Mouse (Mus musculus) hindbrain, embryonic 15.5 days (tissue): Measurements from ENCODE around the gene Hsdl2. TPM values are rescaled to one million over a fixed set of nuclear protein-coding genes. Genes with fewer than 3 reads are reported as not detected.

ENCODE experiments used
- ATAC-seq: fragments of 200-750 bp; cut with Nextera tagmentation; 2 replicates; pipeline ENCODE4 v1.8.0; 2017; ENCODE audit warnings: low read depth, moderate number of reproducible peaks, moderate TSS enrichment; ENCODE audit not compliant: low FRiP score
- H3K27ac ChIP-seq: fragments of 300-500 bp; sonication (generic); replicated peaks from 2 replicates; pipeline ENCODE4 v1.5.1; 2015; ENCODE audit warnings: mild to moderate bottlenecking, inconsistent platforms
- H3K27me3 ChIP-seq: fragments of 300-500 bp; sonication (generic); 2 replicates; pipeline ENCODE4 v1.6.1; 2015; ENCODE audit warnings: control low read depth, inconsistent platforms
- H3K36me3 ChIP-seq: fragments of 300-500 bp; sonication (generic); 2 replicates; pipeline ENCODE4 v1.6.1; 2015; ENCODE audit warnings: control low read depth, inconsistent platforms
- H3K4me1 ChIP-seq: fragments of 300-500 bp; sonication (generic); replicated peaks from 2 replicates; pipeline ENCODE4 v1.6.1; 2015; ENCODE audit warnings: control low read depth, inconsistent platforms
- H3K4me2 ChIP-seq: fragments of 300-500 bp; sonication (generic); 2 replicates; pipeline ENCODE4 v1.6.1; 2015; ENCODE audit warnings: moderate library complexity, mild to moderate bottlenecking, inconsistent platforms
- H3K4me3 ChIP-seq: fragments of 300-500 bp; sonication (generic); 2 replicates; pipeline ENCODE4 v1.5.1; 2015; ENCODE audit warnings: mild to moderate bottlenecking, inconsistent platforms
- H3K9ac ChIP-seq: fragments of 300-500 bp; sonication (generic); 2 replicates; pipeline ENCODE4 v1.6.1; 2015; ENCODE audit warnings: inconsistent platforms
- H3K9me3 ChIP-seq: fragments of 300-500 bp; sonication (generic); 2 replicates; pipeline ENCODE4 v1.6.1; 2016; ENCODE audit warnings: control low read depth, inconsistent platforms
- WGBS: fragments of 180-500 bp; shearing (Covaris S2); methylation state at CpG from one replicate; pipeline ENCODE4 v1.1.7; 2015; 5-methylcytosine and 5-hydroxymethylcytosine counted together
- polyA plus RNA-seq: library from polyadenylated mRNA; unstranded; fragments of >200 nt; fragmentation: Nextera tagmentation; extraction: Ambion mirVana; gene quantifications from 2 replicates; pipeline ENCODE4 v1.2.1, GENCODE M21; 2015

The Hsdl2 gene
- polyA plus RNA-seq, 1 experiment from 2014 or later, result 36.7 TPM

GRCm38 (mm10) chr4:59630122-59630521 lies 48.8 kb downstream of the Hsdl2 start:
- Histone ChIP-seq H3K4me1 (peaks cover 40% of the 10 kb centered on the region), H3K36me3 (no peaks in the 10 kb centered on the region), H3K4me2 (no peak overlapping the region), H3K9me3 (no peaks in the 10 kb centered on the region), H3K27ac (peak overlapping the region; percentile 32; the same call in 1 of the 2 replicates), H3K4me3 (no peak overlapping the region), H3K9ac (no peak overlapping the region), H3K27me3 (no peaks in the 10 kb centered on the region)
- WGBS, result 45% methylated on average over 9 of the region's 9 CpGs
- ATAC-seq, result no peak

GRCm38 (mm10) chr4:59634532-59634931 lies 53.2 kb downstream of the Hsdl2 start:
- no peaks in the 10 kb centered on the region for H3K27me3 ChIP-seq
- H3K9ac ChIP-seq, result no peak overlapping the region
- no peak overlapping the region for H3K27ac ChIP-seq
- ATAC-seq, result no peak
- no peak overlapping the region for H3K4me2 ChIP-seq
- H3K4me1 ChIP-seq, result peaks cover 26% of the 10 kb centered on the region
- H3K4me3 ChIP-seq, result no peak overlapping the region
- H3K9me3 ChIP-seq, result no peaks in the 10 kb centered on the region
- no peaks in the 10 kb centered on the region for H3K36me3 ChIP-seq
- WGBS, result 55% methylated on average over 1 of the region's 1 CpGs

GRCm38 (mm10) chr4:59639163-59639562 lies 57.8 kb downstream of the Hsdl2 start:
- no peaks in the 10 kb centered on the region for H3K27me3 ChIP-seq
- no peak overlapping the region for H3K4me3 ChIP-seq
- no peak overlapping the region for H3K9ac ChIP-seq
- no peak overlapping the region for H3K27ac ChIP-seq
- no peaks in the 10 kb centered on the region for H3K36me3 ChIP-seq
- peaks cover 18% of the 10 kb centered on the region for H3K4me1 ChIP-seq
- no peaks in the 10 kb centered on the region for H3K9me3 ChIP-seq
- H3K4me2 ChIP-seq, result no peak overlapping the region
- no peak for ATAC-seq

GRCm38 (mm10) chr4:59640720-59641119 lies 59.4 kb downstream of the Hsdl2 start:
- no peaks in the 10 kb centered on the region for H3K27me3 ChIP-seq
- WGBS, result 91% methylated on average over 2 of the region's 2 CpGs
- no peaks in the 10 kb centered on the region for H3K9me3 ChIP-seq
- H3K4me3 ChIP-seq, result no peak overlapping the region
- H3K9ac ChIP-seq, result no peak overlapping the region
- ATAC-seq, result no peak
- no peaks in the 10 kb centered on the region for H3K36me3 ChIP-seq
- peaks cover 13% of the 10 kb centered on the region for H3K4me1 ChIP-seq
- H3K4me2 ChIP-seq, result no peak overlapping the region
- H3K27ac ChIP-seq, result no peak overlapping the region

- Histone ChIP-seq H3K9me3 (no peaks in the 10 kb centered on the region), H3K27ac (no peak overlapping the region), H3K4me3 (no peak overlapping the region), H3K36me3 (no peaks in the 10 kb centered on the region), H3K27me3 (no peaks in the 10 kb centered on the region), H3K4me2 (no peak overlapping the region), H3K4me1 (peaks cover 11% of the 10 kb centered on the region; the same call in 1 of the 2 replicates), H3K9ac (no peak overlapping the region)
- 86% methylated on average over 3 of the region's 3 CpGs for WGBS
- no peak for ATAC-seq
Measured at GRCm38 (mm10) chr4:59642039-59642438, 60.7 kb downstream of the Hsdl2 start.

DNA sequence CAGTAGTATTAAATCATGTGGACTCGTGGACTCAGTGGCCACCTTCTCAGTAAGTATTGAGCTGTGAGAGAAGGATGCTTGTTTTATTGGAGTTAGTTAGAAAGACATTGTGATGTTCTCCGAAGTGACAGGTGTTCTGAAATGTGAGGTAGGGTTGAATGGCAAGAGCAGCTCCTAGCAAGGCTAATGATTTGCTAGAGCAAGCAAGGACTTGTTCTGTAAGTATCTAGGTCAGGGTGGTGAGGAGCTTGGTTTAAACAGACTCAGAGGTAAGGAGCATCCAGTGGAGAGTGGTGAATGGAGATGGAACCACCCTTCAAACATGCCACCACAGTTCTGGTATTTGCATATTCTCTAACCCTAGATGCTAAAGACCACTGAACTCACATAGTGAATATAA lies 61.3 kb downstream of the Hsdl2 start:
- Histone ChIP-seq H3K4me3 (no peak overlapping the region), H3K9me3 (no peaks in the 10 kb centered on the region), H3K27ac (no peak overlapping the region), H3K4me2 (no peak overlapping the region), H3K27me3 (no peaks in the 10 kb centered on the region), H3K36me3 (no peaks in the 10 kb centered on the region), H3K9ac (no peak overlapping the region), H3K4me1 (peaks cover 11% of the 10 kb centered on the region; the same call in 1 of the 2 replicates)
- no peak for ATAC-seq
- WGBS, result 80% methylated on average over 2 of the region's 2 CpGs

DNA sequence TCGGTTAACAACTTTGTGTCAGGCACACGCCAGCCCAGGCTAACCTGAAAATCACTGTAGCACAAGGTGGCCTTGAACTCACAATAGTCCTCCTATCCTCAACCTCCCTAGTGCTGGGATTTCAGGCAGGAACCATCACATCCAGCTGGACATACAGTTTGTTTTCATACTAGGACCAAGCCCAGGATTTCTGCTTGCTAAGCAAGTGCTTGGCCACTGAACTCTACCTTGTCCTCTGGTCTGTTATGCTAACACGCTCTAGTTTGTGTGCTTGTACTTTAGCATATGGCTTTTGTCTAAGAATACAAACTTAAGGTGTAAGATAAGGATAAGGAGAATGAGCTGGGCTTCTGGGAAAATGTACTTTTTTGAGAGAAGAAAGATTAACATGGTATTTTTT lies 63.1 kb downstream of the Hsdl2 start:
- Histone ChIP-seq H3K4me2 (no peak overlapping the region), H3K27me3 (no peaks in the 10 kb centered on the region), H3K9me3 (no peaks in the 10 kb centered on the region), H3K9ac (no peak overlapping the region), H3K27ac (no peak overlapping the region), H3K4me1 (peaks cover 11% of the 10 kb centered on the region; the same call in 1 of the 2 replicates), H3K36me3 (no peaks in the 10 kb centered on the region), H3K4me3 (no peak overlapping the region)
- WGBS, result 78% methylated on average over 3 of the region's 3 CpGs
- ATAC-seq, result no peak

GRCm38 (mm10) chr4:59644992-59645391 lies 63.6 kb downstream of the Hsdl2 start:
- no peak overlapping the region for H3K27ac ChIP-seq
- 46% methylated on average over 4 of the region's 4 CpGs for WGBS
- H3K9me3 ChIP-seq, result no peaks in the 10 kb centered on the region
- H3K4me1 ChIP-seq, result peaks cover 11% of the 10 kb centered on the region; the same call in 1 of the 2 replicates
- ATAC-seq, result 0 out of 2 replicates have a peak, but pooled peaks have one; percentile 23
- no peaks in the 10 kb centered on the region for H3K27me3 ChIP-seq
- no peak overlapping the region for H3K4me3 ChIP-seq
- no peak overlapping the region for H3K9ac ChIP-seq
- H3K36me3 ChIP-seq, result no peaks in the 10 kb centered on the region
- H3K4me2 ChIP-seq, result no peak overlapping the region

DNA sequence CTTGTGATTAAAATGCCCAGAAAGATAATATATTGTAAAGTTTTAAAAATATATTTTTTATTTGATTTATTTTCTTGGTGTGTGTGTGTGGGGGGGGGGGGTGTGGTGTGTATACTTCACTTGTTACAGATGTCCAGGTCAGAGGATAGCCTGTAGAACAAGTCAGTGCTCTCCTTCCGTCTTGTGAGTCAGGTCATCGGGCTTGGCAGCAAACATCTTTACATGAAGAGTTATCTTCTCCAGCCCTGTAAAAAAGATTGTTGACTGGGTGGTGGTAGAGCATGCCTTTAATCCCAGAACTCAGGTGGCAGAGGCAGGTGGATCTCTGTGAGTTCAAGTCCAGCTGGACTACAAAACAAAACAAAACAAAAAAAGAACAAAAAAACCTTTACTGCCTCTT lies 64.2 kb downstream of the Hsdl2 start:
- Histone ChIP-seq H3K27ac (no peak overlapping the region), H3K4me2 (no peak overlapping the region), H3K27me3 (no peaks in the 10 kb centered on the region), H3K9ac (no peak overlapping the region), H3K4me1 (peaks cover 11% of the 10 kb centered on the region; the same call in 1 of the 2 replicates), H3K9me3 (no peaks in the 10 kb centered on the region), H3K36me3 (no peaks in the 10 kb centered on the region), H3K4me3 (no peak overlapping the region)
- no peak for ATAC-seq
- WGBS, result 89% methylated on average over 2 of the region's 2 CpGs

DNA sequence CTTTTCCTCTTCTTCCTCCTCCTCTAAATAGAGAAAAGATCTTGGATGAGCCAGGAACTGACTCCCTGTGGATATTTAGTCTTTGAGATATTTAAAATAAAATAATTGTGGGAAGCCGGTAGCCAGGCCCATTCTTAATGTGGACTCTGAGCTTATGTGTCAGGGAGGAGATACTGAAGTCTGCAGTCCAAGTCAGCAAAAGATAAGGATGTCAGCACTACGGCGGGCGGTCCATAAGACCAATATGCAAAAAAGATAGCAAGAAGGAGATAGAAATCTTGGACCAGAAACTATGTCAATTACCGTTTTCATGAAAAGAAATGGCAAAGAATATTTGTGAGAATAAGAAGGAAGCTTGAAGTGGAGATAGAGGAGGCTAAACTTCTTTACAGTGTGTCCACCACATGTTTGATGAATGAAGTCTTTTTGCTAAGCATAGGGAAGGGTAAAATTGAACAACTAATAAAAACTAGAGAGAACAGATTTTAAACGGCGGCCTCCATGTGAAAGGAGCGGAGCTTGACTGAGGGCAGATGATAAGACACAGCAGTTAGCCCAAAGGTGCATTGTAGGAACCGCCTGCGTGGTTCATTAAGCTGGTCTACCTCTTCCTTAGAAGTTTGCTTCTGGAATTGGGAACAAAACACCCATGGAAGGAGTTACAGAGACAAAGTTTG lies 64.8 kb downstream of the Hsdl2 start:
- Histone ChIP-seq H3K27me3 (no peaks in the 10 kb centered on the region), H3K36me3 (no peaks in the 10 kb centered on the region), H3K4me3 (no peak overlapping the region), H3K4me1 (peaks cover 11% of the 10 kb centered on the region; the same call in 1 of the 2 replicates), H3K9me3 (no peaks in the 10 kb centered on the region), H3K9ac (no peak overlapping the region), H3K27ac (no peak overlapping the region), H3K4me2 (no peak overlapping the region)
- ATAC-seq, result no peak
- 91% methylated on average over 10 of the region's 10 CpGs for WGBS

GRCm38 (mm10) chr4:59649119-59649518 lies 67.8 kb downstream of the Hsdl2 start:
- no peaks in the 10 kb centered on the region for H3K36me3 ChIP-seq
- no peak overlapping the region for H3K4me3 ChIP-seq
- H3K27ac ChIP-seq, result no peak overlapping the region
- H3K9ac ChIP-seq, result no peak overlapping the region
- H3K4me2 ChIP-seq, result no peak overlapping the region
- peaks cover 3% of the 10 kb centered on the region; the same call in 1 of the 2 replicates for H3K4me1 ChIP-seq
- no peaks in the 10 kb centered on the region for H3K9me3 ChIP-seq
- no peaks in the 10 kb centered on the region for H3K27me3 ChIP-seq
- 92% methylated on average over 5 of the region's 5 CpGs for WGBS
- no peak for ATAC-seq

GRCm38 (mm10) chr4:59652166-59652681 lies 70.9 kb downstream of the Hsdl2 start:
- Histone ChIP-seq H3K4me3 (no peak overlapping the region), H3K9ac (no peak overlapping the region), H3K4me1 (no peaks in the 10 kb centered on the region), H3K27ac (no peak overlapping the region), H3K36me3 (no peaks in the 10 kb centered on the region), H3K4me2 (no peak overlapping the region), H3K27me3 (no peaks in the 10 kb centered on the region), H3K9me3 (no peaks in the 10 kb centered on the region)
- 89% methylated on average over 1 of the region's 1 CpGs for WGBS
- ATAC-seq, result no peak
